Mouse (Mus musculus): ENCODE data around the gene Urod. TPM values are rescaled to one million over a fixed set of nuclear protein-coding genes. Genes with fewer than 3 reads are reported as not detected.

Gene Urod
- polyA plus RNA-seq, 1 experiment from 2014 or later: 88.9 TPM

- peaks cover 36% of the 10 kb centered on the region for H3K4me1 ChIP-seq
- peaks cover 27% of the 10 kb centered on the region for H3K36me3 ChIP-seq
- 12% methylated on average over 7 of the region's 7 CpGs for WGBS
These were observed 2.8 kb downstream of the Urod start for GRCm38 (mm10) chr4:116991366-116991765.

GRCm38 (mm10) chr4:116989731-116990130 is 4.5 kb downstream of the Urod start:
- peaks cover 27% of the 10 kb centered on the region for H3K36me3 ChIP-seq
- no peak for ATAC-seq (ENCODE audit: extremely low read depth, insufficient number of reproducible peaks, low FRiP score, low TSS enrichment)
- H3K4me2 ChIP-seq: no peak overlapping the region
- 73% methylated on average over 6 of the region's 6 CpGs for WGBS
- H3K27me3 ChIP-seq (replicated peaks): no peaks in the 10 kb centered on the region
- peaks cover 28% of the 10 kb centered on the region for H3K4me1 ChIP-seq
- no peak overlapping the region for H3K27ac ChIP-seq (replicated peaks)
- H3K9ac ChIP-seq: no peak overlapping the region
- H3K9me3 ChIP-seq: no peaks in the 10 kb centered on the region
- no peak overlapping the region for H3K4me3 ChIP-seq

More at GRCm38 (mm10) chr4:116991366-116991765, 2.8 kb downstream of the Urod start:
- no peak overlapping the region for H3K27ac ChIP-seq (replicated peaks)
- peak overlapping the region; percentile 94; the same call in 1 of the 2 replicates for H3K4me2 ChIP-seq
- H3K9me3 ChIP-seq: no peaks in the 10 kb centered on the region
- H3K4me3 ChIP-seq: peak overlapping the region; percentile 3; the same call in 1 of the 2 replicates
- H3K27me3 ChIP-seq (replicated peaks): peaks cover 3% of the 10 kb centered on the region; the same call in 1 of the 2 replicates
- H3K9ac ChIP-seq: no peak overlapping the region
- ATAC-seq (ENCODE audit: extremely low read depth, insufficient number of reproducible peaks, low FRiP score, low TSS enrichment): no peak

GRCm38 (mm10) chr4:116987122-116987456 is 7.1 kb downstream of the Urod start:
- H3K4me3 ChIP-seq: no peak overlapping the region
- H3K36me3 ChIP-seq: peaks cover 20% of the 10 kb centered on the region
- H3K4me2 ChIP-seq: no peak overlapping the region
- 68% methylated on average over 5 of the region's 5 CpGs for WGBS
- ATAC-seq (ENCODE audit: extremely low read depth, insufficient number of reproducible peaks, low FRiP score, low TSS enrichment): no peak
- no peak overlapping the region for H3K27ac ChIP-seq (replicated peaks)
- H3K9me3 ChIP-seq: no peaks in the 10 kb centered on the region
- no peaks in the 10 kb centered on the region for H3K27me3 ChIP-seq (replicated peaks)
- no peak overlapping the region for H3K9ac ChIP-seq
- peaks cover 11% of the 10 kb centered on the region for H3K4me1 ChIP-seq

- Histone ChIP-seq H3K27ac (replicated peaks) (no peak overlapping the region), H3K9me3 (no peaks in the 10 kb centered on the region), H3K4me3 (no peak overlapping the region), H3K9ac (no peak overlapping the region), H3K27me3 (replicated peaks) (no peaks in the 10 kb centered on the region), H3K4me2 (no peak overlapping the region), H3K4me1 (peaks cover 11% of the 10 kb centered on the region), H3K36me3 (peaks cover 19% of the 10 kb centered on the region)
- ATAC-seq (ENCODE audit: extremely low read depth, insufficient number of reproducible peaks, low FRiP score, low TSS enrichment): no peak; the same call in 1 of the 2 replicates
- 45% methylated on average over 17 of the region's 17 CpGs for WGBS
These were observed 7.7 kb downstream of the Urod start for GRCm38 (mm10) chr4:116986400-116987121.

GRCm38 (mm10) chr4:116985681-116986080 is 8.5 kb downstream of the Urod start:
- 78% methylated on average over 7 of the region's 7 CpGs for WGBS
- H3K27me3 ChIP-seq (replicated peaks): no peaks in the 10 kb centered on the region
- H3K9me3 ChIP-seq: no peaks in the 10 kb centered on the region
- peaks cover 15% of the 10 kb centered on the region for H3K36me3 ChIP-seq
- H3K4me2 ChIP-seq: no peak overlapping the region
- ATAC-seq (ENCODE audit: extremely low read depth, insufficient number of reproducible peaks, low FRiP score, low TSS enrichment): no peak
- H3K27ac ChIP-seq (replicated peaks): no peak overlapping the region
- no peak overlapping the region for H3K4me3 ChIP-seq
- H3K9ac ChIP-seq: no peak overlapping the region
- peaks cover 11% of the 10 kb centered on the region for H3K4me1 ChIP-seq

GRCm38 (mm10) chr4:116976503-116976902 is 17.7 kb downstream of the Urod start:
- no peak overlapping the region for H3K27ac ChIP-seq (replicated peaks)
- no peak overlapping the region for H3K4me2 ChIP-seq
- 59% methylated on average over 2 of the region's 2 CpGs for WGBS
- no peak overlapping the region for H3K9ac ChIP-seq
- no peaks in the 10 kb centered on the region for H3K4me1 ChIP-seq
- H3K4me3 ChIP-seq: no peak overlapping the region
- H3K9me3 ChIP-seq: no peaks in the 10 kb centered on the region
- no peaks in the 10 kb centered on the region for H3K27me3 ChIP-seq (replicated peaks)
- H3K36me3 ChIP-seq: no peaks in the 10 kb centered on the region
- no peak for ATAC-seq (ENCODE audit: extremely low read depth, insufficient number of reproducible peaks, low FRiP score, low TSS enrichment)

GRCm38 (mm10) chr4:116954951-116955350 is 39.3 kb downstream of the Urod start:
- no peak for ATAC-seq (ENCODE audit: extremely low read depth, insufficient number of reproducible peaks, low FRiP score, low TSS enrichment)
- no peaks in the 10 kb centered on the region for H3K4me1 ChIP-seq
- no peak overlapping the region for H3K27ac ChIP-seq (replicated peaks)
- no peak overlapping the region for H3K4me2 ChIP-seq
- H3K9me3 ChIP-seq: no peaks in the 10 kb centered on the region
- H3K36me3 ChIP-seq: no peaks in the 10 kb centered on the region
- no peaks in the 10 kb centered on the region for H3K27me3 ChIP-seq (replicated peaks)
- WGBS: 80% methylated on average over 7 of the region's 7 CpGs
- H3K4me3 ChIP-seq: no peak overlapping the region
- no peak overlapping the region for H3K9ac ChIP-seq

GRCm38 (mm10) chr4:116951642-116952041 is 42.6 kb downstream of the Urod start:
- Histone ChIP-seq H3K4me1 (no peaks in the 10 kb centered on the region), H3K9me3 (no peaks in the 10 kb centered on the region), H3K4me3 (no peak overlapping the region), H3K36me3 (no peaks in the 10 kb centered on the region), H3K9ac (no peak overlapping the region), H3K27me3 (replicated peaks) (no peaks in the 10 kb centered on the region), H3K27ac (replicated peaks) (no peak overlapping the region), H3K4me2 (no peak overlapping the region)
- WGBS: 19% methylated on average over 1 of the region's 1 CpGs
- ATAC-seq (ENCODE audit: extremely low read depth, insufficient number of reproducible peaks, low FRiP score, low TSS enrichment): no peak

- no peaks in the 10 kb centered on the region for H3K27me3 ChIP-seq (replicated peaks)
- 61% methylated on average over 5 of the region's 5 CpGs for WGBS
- no peak overlapping the region for H3K4me3 ChIP-seq
- no peaks in the 10 kb centered on the region for H3K9me3 ChIP-seq
- H3K4me1 ChIP-seq: no peaks in the 10 kb centered on the region
- H3K9ac ChIP-seq: no peak overlapping the region
- no peak for ATAC-seq (ENCODE audit: extremely low read depth, insufficient number of reproducible peaks, low FRiP score, low TSS enrichment)
- no peak overlapping the region for H3K27ac ChIP-seq (replicated peaks)
- no peaks in the 10 kb centered on the region for H3K36me3 ChIP-seq
- no peak overlapping the region for H3K4me2 ChIP-seq
These were observed 50.2 kb downstream of the Urod start for GRCm38 (mm10) chr4:116944055-116944454.

GRCm38 (mm10) chr4:116942695-116943094 is 51.5 kb downstream of the Urod start:
- H3K27me3 ChIP-seq (replicated peaks): no peaks in the 10 kb centered on the region
- no peaks in the 10 kb centered on the region for H3K36me3 ChIP-seq
- H3K4me1 ChIP-seq: no peaks in the 10 kb centered on the region
- H3K4me2 ChIP-seq: no peak overlapping the region
- H3K27ac ChIP-seq (replicated peaks): no peak overlapping the region
- no peaks in the 10 kb centered on the region for H3K9me3 ChIP-seq
- WGBS: 55% methylated on average over 2 of the region's 2 CpGs
- H3K4me3 ChIP-seq: no peak overlapping the region
- H3K9ac ChIP-seq: no peak overlapping the region
- no peak for ATAC-seq (ENCODE audit: extremely low read depth, insufficient number of reproducible peaks, low FRiP score, low TSS enrichment)

All from heart, embryonic 13.5 days (tissue).